Mouse (Mus musculus) thymus, adult 18-20 months (tissue): ENCODE results near the gene Orc3.

ENCODE experiments used
- DNase-seq, 2 experiments: peaks; one replicate each; pipeline ENCODE4 v3.0.0; 2022; ENCODE audit warnings: mixed read lengths in 2 of 2

The Orc3 gene

GRCm38 (mm10) chr4:34614630-34615094 lies at the start of gene Orc3, which contains the start of gene Rars2:
Gene Orc3, minus strand, starts transcription at chr4:34614944.
Gene Rars2, plus strand, starts transcription at chr4:34614957.
- peak; percentile 83 to 85 for DNase-seq

- DNase-seq: no peak
These were observed 47.2 kb upstream of the Orc3 start for GRCm38 (mm10) chr4:34661927-34662326.

GRCm38 (mm10) chr4:34661514-34661913 lies 46.8 kb upstream of the Orc3 start:
- DNase-seq: no peak

- no peak for DNase-seq
These were observed 44.3 kb upstream of the Orc3 start for GRCm38 (mm10) chr4:34659012-34659411.

GRCm38 (mm10) chr4:34656101-34656500 lies 41.4 kb upstream of the Orc3 start:
- DNase-seq: no peak

- DNase-seq: no peak
These were observed 38.4 kb upstream of the Orc3 start for GRCm38 (mm10) chr4:34653179-34653578.

- DNase-seq: no peak
These were observed 30.0 kb upstream of the Orc3 start for GRCm38 (mm10) chr4:34644779-34645178.

- no peak for DNase-seq
These were observed 26.0 kb upstream of the Orc3 start for GRCm38 (mm10) chr4:34640731-34641130.

- DNase-seq: no peak
These were observed 25.1 kb upstream of the Orc3 start for GRCm38 (mm10) chr4:34639745-34640364.

GRCm38 (mm10) chr4:34637851-34638250 lies 23.1 kb upstream of the Orc3 start:
- DNase-seq: no peak

- no peak for DNase-seq
These were observed 22.6 kb upstream of the Orc3 start for GRCm38 (mm10) chr4:34637386-34637785.

GRCm38 (mm10) chr4:34636036-34636435 lies 21.3 kb upstream of the Orc3 start:
- DNase-seq: no peak

GRCm38 (mm10) chr4:34634129-34634528 lies 19.4 kb upstream of the Orc3 start:
- no peak for DNase-seq

- DNase-seq: no peak
These were observed 15.2 kb upstream of the Orc3 start for GRCm38 (mm10) chr4:34629956-34630355.

GRCm38 (mm10) chr4:34626401-34626800 lies 11.7 kb upstream of the Orc3 start:
- no peak for DNase-seq

GRCm38 (mm10) chr4:34625556-34625955 lies 10.8 kb upstream of the Orc3 start:
- no peak for DNase-seq

- no peak for DNase-seq
These were observed 1.4 kb upstream of the Orc3 start for GRCm38 (mm10) chr4:34616146-34616545.

GRCm38 (mm10) chr4:34615303-34615702 lies 559 bp upstream of the Orc3 start:
- peak in 1 of 2 experiments; percentile 6 for DNase-seq

GRCm38 (mm10) chr4:34613571-34614145 lies 1.1 kb downstream of the Orc3 start:
- DNase-seq: no peak

- DNase-seq: no peak
These were observed 8.1 kb downstream of the Orc3 start for GRCm38 (mm10) chr4:34606658-34607057.

GRCm38 (mm10) chr4:34603123-34603522 lies 11.6 kb downstream of the Orc3 start:
- DNase-seq: no peak

GRCm38 (mm10) chr4:34584871-34585607 lies 29.7 kb downstream of the Orc3 start:
- no peak for DNase-seq

GRCm38 (mm10) chr4:34583427-34583826 lies 31.3 kb downstream of the Orc3 start:
- no peak for DNase-seq

GRCm38 (mm10) chr4:34582476-34582875 lies 32.3 kb downstream of the Orc3 start:
- no peak for DNase-seq
